8 mouse cellular contexts compared by ENCODE assay signal in genomic region chr10:83183634-83184479, GRCm38 (mm10).
DNase-seq lines count a peak whose midpoint lies in the region; ATAC-seq lines count a peak whose summit lies in the region.
"Had no signal": no experiment of that assay in that cellular context is flagged by ENCODE, and none has a peak within 500 bp of the region (broad histone marks: within the 10 kb centered on the region; RNA-seq: fewer than 3 reads in every experiment).

No protein-coding gene starts in this region.

- ATAC-seq in midbrain, embryonic 11.5 days (ENCODE audit: low FRiP score): no peak

- no peaks in the 10 kb centered on the region; the same call in 1 of the 2 replicates for H3K9me3 ChIP-seq in midbrain, embryonic 11.5 days (ENCODE audit: control insufficient read depth, low read length)
- no peaks in the 10 kb centered on the region; the same call in 1 of the 2 replicates for H3K9me3 ChIP-seq in midbrain, embryonic 10.5 days (replicated peaks)
- peaks cover 8% of the 10 kb centered on the region for H3K9me3 ChIP-seq in megakaryocyte, embryonic 14.5 days
- H3K9me3 ChIP-seq: midbrain, embryonic 12.5 days had no signal

- H3K9ac ChIP-seq in midbrain, embryonic 11.5 days (ENCODE audit: low read length): no peak overlapping the region
- H3K9ac ChIP-seq: midbrain, embryonic 12.5 days had no signal

- no peaks in the 10 kb centered on the region for H3K27me3 ChIP-seq in midbrain, embryonic 11.5 days (ENCODE audit: control insufficient read depth, insufficient read depth, low read length)
- no peaks in the 10 kb centered on the region for H3K27me3 ChIP-seq in midbrain, embryonic 10.5 days (ENCODE audit: low read depth, poor library complexity, severe bottlenecking)
- H3K27me3 ChIP-seq in megakaryocyte, embryonic 14.5 days (replicated peaks): no peaks in the 10 kb centered on the region
- H3K27me3 ChIP-seq: midbrain, embryonic 12.5 days had no signal

- H3K27ac ChIP-seq in midbrain, embryonic 11.5 days (ENCODE audit: low read depth, low read length): no peak overlapping the region
- H3K27ac ChIP-seq in midbrain, embryonic 10.5 days (replicated peaks): no peak overlapping the region
- H3K27ac ChIP-seq: midbrain, embryonic 12.5 days had no signal

- no peak overlapping the region for H3K4me3 ChIP-seq in midbrain, embryonic 11.5 days (ENCODE audit: low read depth, low read length)
- no peak overlapping the region for H3K4me3 ChIP-seq in midbrain, embryonic 10.5 days
- peak overlapping the region; percentile 88 for H3K4me3 ChIP-seq in megakaryocyte, embryonic 14.5 days (replicated peaks)
- H3K4me3 ChIP-seq: midbrain, embryonic 12.5 days had no signal

- no peaks in the 10 kb centered on the region for H3K36me3 ChIP-seq in midbrain, embryonic 11.5 days (ENCODE audit: control insufficient read depth, insufficient read depth, low read length)
- H3K36me3 ChIP-seq in midbrain, embryonic 10.5 days: no peaks in the 10 kb centered on the region
- peaks cover 20% of the 10 kb centered on the region for H3K36me3 ChIP-seq in megakaryocyte, embryonic 14.5 days (replicated peaks; ENCODE audit: low read length)
- H3K36me3 ChIP-seq: midbrain, embryonic 12.5 days had no signal

- peak; percentile 81 for DNase-seq in midbrain, embryonic 11.5 days (ENCODE audit: low spot score, missing footprints)
- no peak for DNase-seq in midbrain, embryonic 10.5 days (ENCODE audit: low spot score)
- DNase-seq in embryo, embryonic 11 days: peak; percentile 35
- no peak for DNase-seq in urinary bladder, postnatal 14 days (ENCODE audit: low spot score)
- DNase-seq in frontal cortex, postnatal 10 days (ENCODE audit: low spot score in 2 of 2): no peak
- no peak for DNase-seq in kidney, postnatal 25 days

- H3K4me1 ChIP-seq in midbrain, embryonic 11.5 days (ENCODE audit: control insufficient read depth, insufficient read depth, low read length): no peaks in the 10 kb centered on the region
- H3K4me1 ChIP-seq in midbrain, embryonic 10.5 days: peaks cover 15% of the 10 kb centered on the region
- peaks cover 86% of the 10 kb centered on the region for H3K4me1 ChIP-seq in megakaryocyte, embryonic 14.5 days

- 84% methylated on average over 12 of the region's 12 CpGs for WGBS in midbrain, embryonic 11.5 days
- 81% methylated on average over 12 of the region's 12 CpGs for WGBS in midbrain, embryonic 10.5 days

- H3K4me2 ChIP-seq in midbrain, embryonic 11.5 days: no peak overlapping the region
- H3K4me2 ChIP-seq: midbrain, embryonic 12.5 days had no signal

Comparison
In these comparisons a context has a peak if more than half of its experiments do, and no peak if none do; other contexts are left out.
1. DNase-seq: peak in midbrain, embryonic 11.5 days (single experiment) and embryo, embryonic 11 days (single experiment); none in midbrain, embryonic 10.5 days (single experiment), urinary bladder, postnatal 14 days (single experiment), frontal cortex, postnatal 10 days (0 of 2) and kidney, postnatal 25 days (0 of 2).